Mouse (Mus musculus) cerebellum, adult 2 months (tissue): Measurements from ENCODE around the gene Rbp7. TPM values are rescaled to one million over a fixed set of nuclear protein-coding genes. Genes with fewer than 3 reads are reported as not detected.

ENCODE experiments used
- DNase-seq, 2 experiments: peaks; one replicate each; pipeline ENCODE4 v3.0.0; 2021
- H3K27ac ChIP-seq: fragments of 200-500 bp; 2 replicates; pipeline ENCODE4 v1.5.1; 2012; ENCODE audit warnings: low read length, control low read depth, inconsistent platforms; ENCODE audit not compliant: insufficient read depth
- H3K27me3 ChIP-seq: fragments of 200-500 bp; 2 replicates; pipeline ENCODE4 v1.6.1; 2012; ENCODE audit warnings: inconsistent platforms, mild to moderate bottlenecking, low read length, moderate library complexity; ENCODE audit not compliant: control insufficient read depth, insufficient read depth
- H3K4me1 ChIP-seq: fragments of 200-500 bp; 2 replicates; pipeline ENCODE4 v1.6.1; 2011; ENCODE audit warnings: low read length; ENCODE audit not compliant: control insufficient read depth, insufficient read depth
- H3K4me3 ChIP-seq: fragments of 200-500 bp; replicated peaks from 2 replicates; pipeline ENCODE3; 2011; ENCODE audit warnings: mild to moderate bottlenecking, low read depth, low read length, control low read depth; ENCODE audit not compliant: insufficient read depth
- CTCF ChIP-seq: fragments of 200-500 bp; IDR thresholded peaks from 2 replicates; pipeline ENCODE4 v1.5.1; 2011; ENCODE audit warnings: low read depth, mild to moderate bottlenecking, control low read depth, low read length, moderate library complexity, borderline replicate concordance; ENCODE audit not compliant: insufficient read depth
- POLR2A ChIP-seq: fragments of 200-500 bp; IDR thresholded peaks from 2 replicates; pipeline ENCODE4 v1.6.1; 2011; ENCODE audit warnings: low read length, control low read depth, borderline replicate concordance; ENCODE audit not compliant: insufficient read depth
- WGBS: fragments of 180-500 bp; shearing (Covaris S2); methylation state at CpG from one replicate; pipeline ENCODE4 v1.1.7; 2018; 5-methylcytosine and 5-hydroxymethylcytosine counted together
- polyA plus RNA-seq: library from polyadenylated mRNA; depleted of rRNA; stranded (reverse); fragments of >200 nt; gene quantifications from 2 replicates; pipeline ENCODE4 v1.2.3, GENCODE M21; 2012; rRNA removed

Rbp7 gene
- polyA plus RNA-seq = 0.54 and 0.74 TPM in 2 replicates

DNA sequence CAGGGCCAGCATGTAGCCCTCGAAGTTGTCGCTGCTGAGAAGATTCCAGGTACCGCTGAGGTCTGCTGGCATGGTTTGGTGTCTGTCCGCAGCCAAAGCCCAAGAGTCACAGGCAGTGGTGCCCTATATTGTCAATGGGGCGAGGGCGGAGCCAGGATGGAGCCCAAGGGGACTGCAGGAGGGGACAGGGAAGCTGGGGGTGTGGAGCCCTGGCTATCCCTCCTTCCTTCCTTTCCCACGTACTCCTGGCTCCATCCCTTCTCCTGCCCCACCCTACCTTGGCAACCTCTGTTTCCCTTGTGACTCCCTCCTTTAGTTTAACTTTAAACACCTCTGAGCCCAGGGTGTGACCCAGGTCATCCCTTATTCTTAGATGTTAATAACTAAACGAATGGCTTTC lies at the start of gene Rbp7:
Gene Rbp7 (minus strand): TSS at position 100 of the 400 bp plus-strand sequence.
- TF ChIP-seq CTCF (no peak), POLR2A (no peak)
- no peaks in the 10 kb centered on the region for H3K27me3 ChIP-seq
- peaks cover 9% of the 10 kb centered on the region; the same call in 1 of the 2 replicates for H3K4me1 ChIP-seq
- no peak within 1 kb of the TSS for H3K27ac ChIP-seq
- DNase-seq = peak in 1 of 2 experiments; percentile 25
- H3K4me3 ChIP-seq = no peak within 1 kb of the TSS
- 46% methylated on average over 8 of the region's 8 CpGs for WGBS

DNA sequence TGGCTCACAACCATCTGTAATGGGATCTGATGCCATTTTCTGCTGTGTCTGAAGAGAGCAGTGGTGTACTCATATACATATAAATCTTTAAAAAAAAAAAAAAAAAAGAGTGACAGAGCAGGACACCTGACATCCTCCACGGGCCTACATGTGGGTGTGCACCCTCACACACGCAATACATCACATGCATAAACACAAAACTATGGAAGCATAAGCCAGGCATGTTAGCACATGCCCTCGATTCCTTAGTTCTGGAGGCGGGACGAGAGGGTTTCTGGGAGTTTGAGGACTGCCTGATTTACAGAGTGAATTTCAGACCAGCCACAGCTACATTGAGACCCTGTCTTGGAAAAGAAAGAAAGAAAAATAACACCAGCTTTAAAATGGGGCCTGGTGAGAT lies 49.6 kb upstream of the Rbp7 start:
- Histone ChIP-seq H3K27ac (no peak overlapping the region), H3K27me3 (no peaks in the 10 kb centered on the region), H3K4me1 (no peaks in the 10 kb centered on the region), H3K4me3 (no peak overlapping the region)
- 78% methylated on average over 5 of the region's 5 CpGs for WGBS
- no peak for DNase-seq
- no peak for TF ChIP-seq POLR2A
- no peak for TF ChIP-seq CTCF

- WGBS = 78% methylated on average over 5 of the region's 5 CpGs
- Histone ChIP-seq H3K27me3 (no peaks in the 10 kb centered on the region), H3K27ac (no peak overlapping the region), H3K4me3 (no peak overlapping the region), H3K4me1 (no peaks in the 10 kb centered on the region)
- no peak for DNase-seq
- TF ChIP-seq POLR2A (no peak), CTCF (no peak)
Measured at GRCm38 (mm10) chr4:149499790-149500189, 45.0 kb upstream of the Rbp7 start.

GRCm38 (mm10) chr4:149498901-149499300 lies 44.1 kb upstream of the Rbp7 start:
- no peak for DNase-seq
- H3K4me3 ChIP-seq = no peak overlapping the region
- WGBS = 89% methylated on average over 8 of the region's 8 CpGs
- no peaks in the 10 kb centered on the region for H3K4me1 ChIP-seq
- H3K27me3 ChIP-seq = no peaks in the 10 kb centered on the region
- H3K27ac ChIP-seq = no peak overlapping the region
- TF ChIP-seq CTCF (no peak), POLR2A (no peak)

- 18% methylated on average over 2 of the region's 2 CpGs for WGBS
- Histone ChIP-seq H3K27me3 (no peaks in the 10 kb centered on the region), H3K4me1 (no peaks in the 10 kb centered on the region), H3K27ac (no peak overlapping the region; the same call in 1 of the 2 replicates), H3K4me3 (no peak overlapping the region)
- TF ChIP-seq POLR2A (no peak), CTCF (no peak)
- peak in 1 of 2 experiments; percentile 18 for DNase-seq
Measured at GRCm38 (mm10) chr4:149496612-149497011, 41.8 kb upstream of the Rbp7 start.

GRCm38 (mm10) chr4:149491151-149491550 lies 36.4 kb upstream of the Rbp7 start:
- WGBS = 98% methylated on average over 3 of the region's 3 CpGs
- H3K4me3 ChIP-seq = no peak overlapping the region
- TF ChIP-seq POLR2A = no peak
- peak; percentile 24; the same call in 1 of the 2 replicates for TF ChIP-seq CTCF
- no peaks in the 10 kb centered on the region for H3K27me3 ChIP-seq
- H3K4me1 ChIP-seq = no peaks in the 10 kb centered on the region; the same call in 1 of the 2 replicates
- DNase-seq = no peak
- no peak overlapping the region for H3K27ac ChIP-seq

GRCm38 (mm10) chr4:149489415-149490240 lies 34.9 kb upstream of the Rbp7 start:
- Histone ChIP-seq H3K27ac (no peak overlapping the region), H3K27me3 (no peaks in the 10 kb centered on the region), H3K4me3 (no peak overlapping the region), H3K4me1 (no peaks in the 10 kb centered on the region; the same call in 1 of the 2 replicates)
- TF ChIP-seq POLR2A (no peak), CTCF (no peak)
- WGBS = 95% methylated on average over 14 of the region's 14 CpGs
- DNase-seq = no peak

DNA sequence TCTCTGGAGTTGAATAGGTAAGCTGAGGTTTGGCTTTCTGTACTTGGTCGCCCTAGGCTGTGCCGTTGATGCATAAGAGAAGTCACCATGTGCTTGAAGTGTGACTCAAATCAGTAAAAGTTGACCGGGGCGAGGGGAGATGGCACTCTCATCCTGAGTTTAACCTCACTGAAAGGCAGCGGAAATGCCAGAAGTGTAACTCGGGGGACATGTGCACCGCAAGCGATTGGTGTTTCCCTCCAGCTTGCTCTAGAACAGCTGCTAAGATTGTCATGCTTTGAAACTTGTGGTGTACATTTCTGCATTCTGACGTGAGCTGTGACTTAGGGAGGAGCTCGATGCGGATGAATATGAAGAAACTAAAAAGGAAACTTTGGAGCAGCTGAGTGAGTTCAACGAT lies 33.0 kb upstream of the Rbp7 start:
- Histone ChIP-seq H3K27ac (no peak overlapping the region), H3K4me1 (no peaks in the 10 kb centered on the region; the same call in 1 of the 2 replicates), H3K4me3 (no peak overlapping the region), H3K27me3 (no peaks in the 10 kb centered on the region)
- TF ChIP-seq POLR2A (no peak), CTCF (no peak)
- WGBS = 91% methylated on average over 12 of the region's 12 CpGs
- no peak for DNase-seq
